Mouse (Mus musculus) cortical plate, adult 2 months (tissue): Measurements from ENCODE around the gene Ctla2a.

Experiments used
- CTCF ChIP-seq: fragments of 200-500 bp; IDR thresholded peaks from 2 replicates; pipeline ENCODE4 v1.5.1; 2011; ENCODE audit warnings: mild to moderate bottlenecking, control low read depth, low read length; ENCODE audit not compliant: insufficient read depth; ENCODE audit errors: extremely low read depth
- POLR2A ChIP-seq: fragments of 200-500 bp; IDR thresholded peaks from 2 replicates; pipeline ENCODE4 v1.6.1; 2011; ENCODE audit warnings: mild to moderate bottlenecking, low read length, control low read depth; ENCODE audit not compliant: insufficient read depth; ENCODE audit errors: extremely low read depth

DNA sequence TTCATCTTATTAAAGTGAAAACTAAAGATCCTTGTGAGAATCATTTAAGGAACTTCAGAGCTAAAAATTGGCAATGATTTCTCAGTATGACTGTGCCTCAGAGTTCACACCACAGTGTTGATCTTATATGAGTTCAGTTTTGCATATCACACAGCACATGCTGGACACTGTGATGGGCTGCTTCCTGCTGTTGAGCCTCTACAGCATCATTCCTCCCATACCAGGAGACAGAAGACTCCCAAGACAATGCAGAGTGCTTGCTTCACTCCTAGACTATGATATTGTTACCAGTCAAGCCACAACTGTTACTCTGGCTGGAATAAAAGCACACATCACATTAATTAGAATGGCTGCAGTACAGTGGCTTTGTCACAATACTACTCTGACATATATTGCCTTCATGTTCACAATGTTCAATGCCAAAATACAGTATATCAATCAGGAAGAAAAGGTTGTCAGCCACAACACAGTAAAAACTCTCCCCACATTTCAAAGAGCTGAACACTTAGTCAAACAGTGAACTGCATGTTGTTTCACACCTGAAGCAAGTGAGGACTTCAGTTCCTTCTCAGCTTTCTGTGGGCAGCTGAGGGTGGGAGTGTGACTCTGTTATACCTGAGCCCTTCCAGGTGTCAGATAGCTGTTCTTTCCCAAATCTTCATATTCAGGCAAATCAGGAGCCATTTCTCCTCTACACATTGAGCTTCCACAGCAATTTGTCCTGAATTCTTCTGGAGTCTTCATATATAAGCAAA is 40.8 kb downstream of the Ctla2a start:
- TF ChIP-seq CTCF (no peak), POLR2A (no peak)
